Comparison of ENCODE assay signal across 14 mouse cellular contexts in the genomic region with DNA sequence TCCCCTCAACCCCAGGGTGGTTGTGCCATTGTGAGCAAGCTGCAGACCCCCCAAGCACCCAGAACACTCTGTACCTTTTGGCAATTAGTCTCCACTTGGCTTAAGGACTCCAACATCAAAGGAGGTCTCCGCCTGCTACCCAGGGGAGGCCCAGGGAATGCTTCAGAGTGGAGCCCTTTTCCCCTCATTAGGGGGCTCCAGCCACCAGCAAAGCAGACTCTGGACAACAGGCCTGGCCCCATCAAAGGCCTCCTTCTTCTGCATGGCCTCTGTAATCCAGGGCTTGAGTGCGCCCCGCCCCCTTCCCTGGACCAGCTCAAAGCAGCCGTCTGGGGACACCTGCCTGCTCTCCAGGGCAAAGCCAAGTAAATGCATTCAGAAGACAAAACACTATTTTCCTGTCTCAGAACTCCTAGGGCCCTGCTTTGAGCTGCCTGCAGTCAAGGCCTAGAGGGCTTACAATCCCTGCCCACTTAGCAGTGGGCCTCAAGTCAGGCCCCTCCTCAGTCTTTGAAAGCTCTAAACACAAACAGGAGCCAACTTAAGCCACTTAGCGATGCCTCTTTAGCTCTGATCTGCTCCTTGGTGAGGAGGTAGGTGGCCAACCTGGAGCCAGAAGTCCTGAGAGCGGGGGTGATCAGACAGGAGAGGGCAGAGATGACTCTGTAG.
DNase-seq lines count a peak whose midpoint lies in the region; ATAC-seq lines count a peak whose summit lies in the region.
"Had no signal": no experiment of that assay in that cellular context is flagged by ENCODE, and none has a peak within 500 bp of the region (broad histone marks: within the 10 kb centered on the region; RNA-seq: fewer than 3 reads in every experiment).

No protein-coding gene starts in this region.

- H3K4me3 ChIP-seq in forebrain, embryonic 16.5 days (replicated peaks; ENCODE audit: low read length), result no peak overlapping the region
- H3K4me3 ChIP-seq in midbrain, embryonic 12.5 days, result no peak overlapping the region
- H3K4me3 ChIP-seq in heart, embryonic 12.5 days, result no peak overlapping the region
- H3K4me3 ChIP-seq: erythroblast, embryonic 14.5 days; myocyte; stomach, embryonic 15.5 days had no signal

- 14% methylated on average over 6 of the region's 6 CpGs for WGBS in forebrain, embryonic 16.5 days
- WGBS in midbrain, embryonic 12.5 days, result 11% methylated on average over 6 of the region's 6 CpGs
- WGBS in heart, embryonic 12.5 days, result 29% methylated on average over 6 of the region's 6 CpGs

- H3K4me2 ChIP-seq in forebrain, embryonic 16.5 days (ENCODE audit: low read length), result no peak overlapping the region
- H3K4me2 ChIP-seq in midbrain, embryonic 12.5 days (replicated peaks), result no peak overlapping the region
- H3K4me2 ChIP-seq in heart, embryonic 12.5 days, result no peak overlapping the region
- H3K4me2 ChIP-seq: stomach, embryonic 15.5 days had no signal

- 0 out of 2 replicates have a peak, but pooled peaks cover 2% of the 10 kb centered on the region for H3K4me1 ChIP-seq in forebrain, embryonic 16.5 days (replicated peaks; ENCODE audit: control insufficient read depth, insufficient read depth, low read length)
- H3K4me1 ChIP-seq in midbrain, embryonic 12.5 days, result peaks cover 11% of the 10 kb centered on the region
- H3K4me1 ChIP-seq in heart, embryonic 12.5 days (replicated peaks), result no peaks in the 10 kb centered on the region
- H3K4me1 ChIP-seq: stomach, embryonic 15.5 days had no signal

- ATAC-seq in forebrain, embryonic 16.5 days, result peak; percentile 75
- peak; percentile 84 for ATAC-seq in midbrain, embryonic 12.5 days (ENCODE audit: low FRiP score, low read depth)
- no peak for ATAC-seq in monocyte, adult 5-6 weeks (replicated peaks; ENCODE audit: insufficient number of reproducible peaks, low FRiP score, low TSS enrichment, poor library complexity, severe bottlenecking)
- no peak for ATAC-seq in heart, embryonic 12.5 days (ENCODE audit: insufficient number of reproducible peaks, low FRiP score)

- H3K36me3 ChIP-seq in forebrain, embryonic 16.5 days (ENCODE audit: control insufficient read depth, insufficient read depth), result no peaks in the 10 kb centered on the region
- no peaks in the 10 kb centered on the region for H3K36me3 ChIP-seq in midbrain, embryonic 12.5 days
- H3K36me3 ChIP-seq in heart, embryonic 12.5 days, result no peaks in the 10 kb centered on the region
- H3K36me3 ChIP-seq: stomach, embryonic 15.5 days had no signal

- H3K9ac ChIP-seq in forebrain, embryonic 16.5 days (replicated peaks; ENCODE audit: low read depth, low read length), result no peak overlapping the region
- H3K9ac ChIP-seq in midbrain, embryonic 12.5 days (replicated peaks), result no peak overlapping the region
- no peak overlapping the region for H3K9ac ChIP-seq in heart, embryonic 12.5 days
- H3K9ac ChIP-seq: stomach, embryonic 15.5 days had no signal

- H3K27me3 ChIP-seq in forebrain, embryonic 16.5 days (replicated peaks; ENCODE audit: control insufficient read depth, insufficient read depth, low read length), result no peaks in the 10 kb centered on the region
- H3K27me3 ChIP-seq in midbrain, embryonic 12.5 days, result peaks cover 9% of the 10 kb centered on the region
- 0 out of 2 replicates have a peak, but pooled peaks cover 6% of the 10 kb centered on the region for H3K27me3 ChIP-seq in heart, embryonic 12.5 days (replicated peaks)
- H3K27me3 ChIP-seq: stomach, embryonic 15.5 days had no signal

- no peaks in the 10 kb centered on the region; the same call in 1 of the 2 replicates for H3K9me3 ChIP-seq in forebrain, embryonic 16.5 days (ENCODE audit: control insufficient read depth, low read length)
- H3K9me3 ChIP-seq in midbrain, embryonic 12.5 days, result no peaks in the 10 kb centered on the region
- H3K9me3 ChIP-seq in heart, embryonic 12.5 days (replicated peaks), result no peaks in the 10 kb centered on the region
- H3K9me3 ChIP-seq: stomach, embryonic 15.5 days had no signal

- DNase-seq in cerebellum, postnatal 14 days, result peak; percentile 27 to 36
- no peak for DNase-seq in cerebellum, adult 9-11 months
- peak; percentile 63 for DNase-seq in embryo, embryonic 10.5 days (ENCODE audit: low spot score)
- DNase-seq in ovary, adult 18-20 months (ENCODE audit: low spot score), result no peak
- DNase-seq: cerebellum, adult 8-10 months; lung, postnatal 10 days; thymus, postnatal 4 days had no signal

- no peak overlapping the region for H3K27ac ChIP-seq in forebrain, embryonic 16.5 days (ENCODE audit: low read length)
- H3K27ac ChIP-seq in midbrain, embryonic 12.5 days (replicated peaks), result peak overlapping the region; percentile 46
- no peak overlapping the region for H3K27ac ChIP-seq in heart, embryonic 12.5 days (ENCODE audit: poor library complexity, severe bottlenecking)
- H3K27ac ChIP-seq: stomach, embryonic 15.5 days had no signal

Comparison
In these comparisons a context has a peak if more than half of its experiments do, and no peak if none do; other contexts are left out.
1. DNase-seq: peak in cerebellum, postnatal 14 days (2 of 2) and embryo, embryonic 10.5 days (single experiment); none in cerebellum, adult 9-11 months (single experiment) and ovary, adult 18-20 months (single experiment).
2. ATAC-seq: peak in forebrain, embryonic 16.5 days (single experiment) and midbrain, embryonic 12.5 days (single experiment); none in monocyte, adult 5-6 weeks (single experiment) and heart, embryonic 12.5 days (single experiment).